Mouse (Mus musculus): ENCODE results near the gene Slc35e3. TPM values are rescaled to one million over a fixed set of nuclear protein-coding genes. Genes with fewer than 3 reads are reported as not detected.

Gene Slc35e3
- polyA plus RNA-seq, 1 experiment from 2014 or later: 22.2 TPM

GRCm38 (mm10) chr10:117781021-117781725, 35.0 kb upstream of the Slc35e3 start:
- DNase-seq (ENCODE audit: low spot score): no peak
- Histone ChIP-seq H3K27me3 (ENCODE audit: insufficient read depth, poor library complexity, severe bottlenecking) (no peaks in the 10 kb centered on the region), H3K4me1 (replicated peaks) (no peaks in the 10 kb centered on the region), H3K4me3 (no peak overlapping the region), H3K27ac (no peak overlapping the region), H3K9me3 (no peaks in the 10 kb centered on the region), H3K36me3 (peaks cover 99% of the 10 kb centered on the region)
- 95% methylated on average over 17 of the region's 17 CpGs for WGBS

GRCm38 (mm10) chr10:117780306-117780911, 34.2 kb upstream of the Slc35e3 start:
- no peak overlapping the region for H3K4me3 ChIP-seq
- H3K27ac ChIP-seq: no peak overlapping the region
- H3K27me3 ChIP-seq (ENCODE audit: insufficient read depth, poor library complexity, severe bottlenecking): no peaks in the 10 kb centered on the region
- no peaks in the 10 kb centered on the region for H3K4me1 ChIP-seq (replicated peaks)
- peaks cover 99% of the 10 kb centered on the region for H3K36me3 ChIP-seq
- H3K9me3 ChIP-seq: no peaks in the 10 kb centered on the region
- DNase-seq (ENCODE audit: low spot score): no peak
- WGBS: 96% methylated on average over 6 of the region's 6 CpGs

- peaks cover 99% of the 10 kb centered on the region for H3K36me3 ChIP-seq
- H3K4me3 ChIP-seq: no peak overlapping the region
- no peaks in the 10 kb centered on the region for H3K4me1 ChIP-seq (replicated peaks)
- H3K27me3 ChIP-seq (ENCODE audit: insufficient read depth, poor library complexity, severe bottlenecking): no peaks in the 10 kb centered on the region
- DNase-seq (ENCODE audit: low spot score): no peak
- H3K27ac ChIP-seq: no peak overlapping the region
- H3K9me3 ChIP-seq: no peaks in the 10 kb centered on the region
- WGBS: 93% methylated on average over 8 of the region's 8 CpGs
Measured at GRCm38 (mm10) chr10:117779581-117780305, 33.6 kb upstream of the Slc35e3 start.

GRCm38 (mm10) chr10:117778951-117779350, 32.8 kb upstream of the Slc35e3 start:
- Histone ChIP-seq H3K27me3 (ENCODE audit: insufficient read depth, poor library complexity, severe bottlenecking) (no peaks in the 10 kb centered on the region), H3K27ac (no peak overlapping the region), H3K4me3 (no peak overlapping the region), H3K4me1 (replicated peaks) (no peaks in the 10 kb centered on the region), H3K36me3 (peaks cover 99% of the 10 kb centered on the region), H3K9me3 (no peaks in the 10 kb centered on the region)
- 92% methylated on average over 4 of the region's 4 CpGs for WGBS
- DNase-seq (ENCODE audit: low spot score): no peak

GRCm38 (mm10) chr10:117778328-117778910, 32.3 kb upstream of the Slc35e3 start:
- DNase-seq (ENCODE audit: low spot score): no peak
- no peaks in the 10 kb centered on the region for H3K9me3 ChIP-seq
- H3K27me3 ChIP-seq (ENCODE audit: insufficient read depth, poor library complexity, severe bottlenecking): no peaks in the 10 kb centered on the region
- peaks cover 99% of the 10 kb centered on the region for H3K36me3 ChIP-seq
- H3K4me1 ChIP-seq (replicated peaks): no peaks in the 10 kb centered on the region
- 92% methylated on average over 12 of the region's 12 CpGs for WGBS
- no peak overlapping the region for H3K27ac ChIP-seq
- H3K4me3 ChIP-seq: no peak overlapping the region

GRCm38 (mm10) chr10:117777501-117778327, 31.5 kb upstream of the Slc35e3 start:
- WGBS: 94% methylated on average over 17 of the region's 17 CpGs
- H3K27ac ChIP-seq: no peak overlapping the region
- H3K4me3 ChIP-seq: no peak overlapping the region
- no peak for DNase-seq (ENCODE audit: low spot score)
- no peaks in the 10 kb centered on the region for H3K9me3 ChIP-seq
- H3K27me3 ChIP-seq (ENCODE audit: insufficient read depth, poor library complexity, severe bottlenecking): no peaks in the 10 kb centered on the region
- no peaks in the 10 kb centered on the region for H3K4me1 ChIP-seq (replicated peaks)
- H3K36me3 ChIP-seq: peaks cover 99% of the 10 kb centered on the region

- no peak overlapping the region for H3K27ac ChIP-seq
- H3K4me3 ChIP-seq: no peak overlapping the region
- peaks cover 99% of the 10 kb centered on the region for H3K36me3 ChIP-seq
- H3K9me3 ChIP-seq: no peaks in the 10 kb centered on the region
- no peak for DNase-seq (ENCODE audit: low spot score)
- no peaks in the 10 kb centered on the region for H3K4me1 ChIP-seq (replicated peaks)
- 93% methylated on average over 3 of the region's 3 CpGs for WGBS
- no peaks in the 10 kb centered on the region for H3K27me3 ChIP-seq (ENCODE audit: insufficient read depth, poor library complexity, severe bottlenecking)
Measured at GRCm38 (mm10) chr10:117777103-117777470, 30.9 kb upstream of the Slc35e3 start.

- Histone ChIP-seq H3K27ac (no peak overlapping the region), H3K4me3 (no peak overlapping the region), H3K9me3 (no peaks in the 10 kb centered on the region), H3K27me3 (ENCODE audit: insufficient read depth, poor library complexity, severe bottlenecking) (no peaks in the 10 kb centered on the region), H3K36me3 (peaks cover 98% of the 10 kb centered on the region), H3K4me1 (replicated peaks) (no peaks in the 10 kb centered on the region)
- no peak for DNase-seq (ENCODE audit: low spot score)
- WGBS: 92% methylated on average over 12 of the region's 12 CpGs
Measured at GRCm38 (mm10) chr10:117776281-117777102, 30.3 kb upstream of the Slc35e3 start.

GRCm38 (mm10) chr10:117775401-117776144, 29.4 kb upstream of the Slc35e3 start:
- peaks cover 98% of the 10 kb centered on the region for H3K36me3 ChIP-seq
- no peaks in the 10 kb centered on the region for H3K4me1 ChIP-seq (replicated peaks)
- no peak overlapping the region for H3K27ac ChIP-seq
- H3K4me3 ChIP-seq: no peak overlapping the region
- 93% methylated on average over 6 of the region's 6 CpGs for WGBS
- no peaks in the 10 kb centered on the region for H3K9me3 ChIP-seq
- no peak for DNase-seq (ENCODE audit: low spot score)
- no peaks in the 10 kb centered on the region for H3K27me3 ChIP-seq (ENCODE audit: insufficient read depth, poor library complexity, severe bottlenecking)

GRCm38 (mm10) chr10:117774817-117775120, 28.6 kb upstream of the Slc35e3 start:
- Histone ChIP-seq H3K9me3 (no peaks in the 10 kb centered on the region), H3K36me3 (peaks cover 98% of the 10 kb centered on the region), H3K27me3 (ENCODE audit: insufficient read depth, poor library complexity, severe bottlenecking) (no peaks in the 10 kb centered on the region), H3K4me3 (no peak overlapping the region), H3K4me1 (replicated peaks) (no peaks in the 10 kb centered on the region), H3K27ac (no peak overlapping the region)
- DNase-seq (ENCODE audit: low spot score): no peak
- WGBS: 98% methylated on average over 1 of the region's 1 CpGs

- Histone ChIP-seq H3K4me1 (replicated peaks) (no peaks in the 10 kb centered on the region), H3K9me3 (no peaks in the 10 kb centered on the region), H3K4me3 (no peak overlapping the region), H3K27me3 (ENCODE audit: insufficient read depth, poor library complexity, severe bottlenecking) (no peaks in the 10 kb centered on the region), H3K36me3 (peaks cover 98% of the 10 kb centered on the region), H3K27ac (no peak overlapping the region)
- no peak for DNase-seq (ENCODE audit: low spot score)
- 95% methylated on average over 22 of the region's 22 CpGs for WGBS
Measured at GRCm38 (mm10) chr10:117774011-117774816, 28.0 kb upstream of the Slc35e3 start.
